Mouse (Mus musculus): ENCODE measurements around the gene Cdc73. TPM values are rescaled to one million over a fixed set of nuclear protein-coding genes. Genes with fewer than 3 reads are reported as not detected.

Gene Cdc73
- total RNA-seq (2023): 10 to 100 TPM; 64.1 to 81.0 TPM

DNA sequence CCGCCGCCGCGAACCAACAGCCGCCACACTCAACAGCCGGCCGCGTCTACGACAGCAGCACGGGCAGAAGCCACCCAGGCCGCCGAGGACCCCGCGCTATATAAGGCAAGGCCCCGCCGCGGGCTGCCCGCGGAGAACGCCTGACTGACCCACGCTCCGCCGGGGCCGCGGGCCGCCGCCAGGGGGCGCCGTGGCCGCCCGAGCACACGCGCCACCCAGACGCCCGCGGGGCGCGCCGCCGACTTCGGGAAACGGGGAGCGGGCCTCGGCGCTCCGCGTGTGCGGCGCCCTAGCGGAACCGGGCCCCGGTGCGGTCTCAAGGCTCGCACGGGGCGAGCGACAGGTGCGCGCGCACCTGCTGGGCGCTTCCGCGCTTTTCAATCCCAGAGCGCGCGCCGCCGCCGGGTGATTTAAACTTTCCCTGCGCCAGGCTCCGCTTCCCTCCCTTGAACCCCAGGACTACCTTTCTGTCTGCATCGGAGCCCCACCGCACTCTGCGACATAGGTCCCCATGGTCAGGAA, at the start of gene Cdc73:
Gene Cdc73 (minus strand): TSS at position 153 of the 522 bp plus-strand sequence.

GRCm38 (mm10) chr1:143716038-143716437, 13.3 kb upstream of the Cdc73 start, which contains the start of gene Glrx2:
Gene Glrx2 (plus strand): TSS chr1:143716338.

GRCm38 (mm10) chr1:143640650-143641407, 61.9 kb downstream of the Cdc73 start, which contains the start of gene B3galt2:
Gene B3galt2 (plus strand): TSS chr1:143640664.

Other genes with a start within 250 kb of the Cdc73 start
- gene B3galt2, start 62.2 kb downstream of the Cdc73 start, total RNA-seq (2023): not detected
- 10 to 100 TPM; 44.2 to 46.0 TPM for gene Glrx2, start 13.4 kb upstream of the Cdc73 start, total RNA-seq (2023)
- 1 to 10 TPM; 2.0 to 2.1 TPM for gene Trove2, start 74.2 kb upstream of the Cdc73 start, total RNA-seq (2023)
- 10 to 100 TPM; 19.3 to 25.8 TPM for gene Uchl5, start 74.4 kb upstream of the Cdc73 start, total RNA-seq (2023)